ENCODE assay signal across 14 mouse cellular contexts in the genomic region with DNA sequence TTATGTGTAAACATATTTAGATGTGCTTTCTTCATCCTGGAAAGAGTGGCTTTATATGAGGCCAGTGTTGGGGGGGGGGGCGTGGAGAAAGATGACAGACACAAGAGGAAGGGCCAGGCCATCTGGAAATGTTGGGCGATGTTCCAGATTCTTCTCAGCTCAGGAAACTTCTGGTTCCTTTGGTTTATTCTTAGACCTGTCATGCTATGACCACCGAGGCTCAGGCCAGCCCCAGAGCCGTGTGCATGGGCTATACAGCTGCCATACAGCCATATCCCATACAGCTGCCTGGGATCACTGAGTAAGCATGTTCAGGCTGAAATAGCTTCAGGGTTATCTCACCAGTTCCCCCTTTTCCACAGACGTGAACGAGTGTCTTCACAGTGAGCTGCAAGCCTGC. TPM values are rescaled to one million over a fixed set of nuclear protein-coding genes. Genes with fewer than 3 reads are reported as not detected.
A peak's percentile ranks its signal among the peaks of the same experiment; 100 is the strongest.
DNase-seq lines count a peak whose midpoint lies in the region; ATAC-seq and TF ChIP-seq lines count a peak whose summit lies in the region.
"Had no signal": no experiment of that assay in that cellular context is flagged by ENCODE, and none has a peak within 500 bp of the region (broad histone marks: within the 10 kb centered on the region; RNA-seq: fewer than 3 reads in every experiment).

No protein-coding gene starts in this region.

- 50% methylated on average over 6 of the region's 6 CpGs for WGBS in heart, embryonic 12.5 days
- 69% methylated on average over 6 of the region's 6 CpGs for WGBS in limb, embryonic 13.5 days
- 87% methylated on average over 6 of the region's 6 CpGs for WGBS in limb, embryonic 10.5 days
- 53% methylated on average over 6 of the region's 6 CpGs for WGBS in kidney, postnatal 0 days

- ATAC-seq in heart, embryonic 12.5 days (ENCODE audit: insufficient number of reproducible peaks, low FRiP score) = peak; percentile 33; the same call in 1 of the 2 replicates
- peak; percentile 54; the same call in 1 of the 2 replicates for ATAC-seq in limb, embryonic 13.5 days (ENCODE audit: low FRiP score, low read depth)
- ATAC-seq in kidney, postnatal 0 days (replicated peaks; ENCODE audit: low FRiP score, low read depth) = no peak
- ATAC-seq in erythroblast, adult 5-6 weeks (replicated peaks; ENCODE audit: low FRiP score, poor library complexity, severe bottlenecking) = no peak

- peaks cover 3% of the 10 kb centered on the region; the same call in 1 of the 2 replicates for H3K9me3 ChIP-seq in heart, embryonic 12.5 days (replicated peaks)
- no peaks in the 10 kb centered on the region for H3K9me3 ChIP-seq in limb, embryonic 13.5 days
- no peaks in the 10 kb centered on the region for H3K9me3 ChIP-seq in limb, embryonic 10.5 days (replicated peaks)
- no peaks in the 10 kb centered on the region for H3K9me3 ChIP-seq in kidney, postnatal 0 days (replicated peaks; ENCODE audit: low read length)

- no peaks in the 10 kb centered on the region for H3K27me3 ChIP-seq in heart, embryonic 12.5 days (replicated peaks)
- H3K27me3 ChIP-seq in limb, embryonic 13.5 days = no peaks in the 10 kb centered on the region
- H3K27me3 ChIP-seq in limb, embryonic 10.5 days (ENCODE audit: low read depth, poor library complexity, severe bottlenecking) = no peaks in the 10 kb centered on the region
- H3K27me3 ChIP-seq in kidney, postnatal 0 days (ENCODE audit: insufficient read depth, low read length) = no peaks in the 10 kb centered on the region

- H3K4me2 ChIP-seq in heart, embryonic 12.5 days = no peak overlapping the region
- H3K4me2 ChIP-seq in limb, embryonic 13.5 days (replicated peaks) = no peak overlapping the region
- no peak overlapping the region for H3K4me2 ChIP-seq in kidney, postnatal 0 days (ENCODE audit: low read length)

- intact Hi-C loops in heart, postnatal 25 days (cut with DNase I) = no loop called here

- no peak for TF ChIP-seq CTCF in kidney, postnatal 0 days (IDR thresholded peaks at IDR 0.05; ENCODE audit: low read depth)

- no peak overlapping the region for H3K4me3 ChIP-seq in heart, embryonic 12.5 days
- no peak overlapping the region for H3K4me3 ChIP-seq in limb, embryonic 13.5 days
- H3K4me3 ChIP-seq in limb, embryonic 10.5 days = no peak overlapping the region
- no peak overlapping the region for H3K4me3 ChIP-seq in kidney, postnatal 0 days (replicated peaks; ENCODE audit: low read depth, low read length)

- DNase-seq in heart, postnatal 25 days (ENCODE audit: low spot score) = no peak
- no peak for DNase-seq in limb, embryonic 10.5 days (ENCODE audit: low spot score)
- DNase-seq in kidney, postnatal 0 days (ENCODE audit: low spot score) = peak; percentile 60
- peak; percentile 42 for DNase-seq in skeletal muscle tissue, adult 2 months (ENCODE audit: low read depth, low spot score)
- no peak for DNase-seq in thymus, postnatal 36 days
- DNase-seq: cerebellum, adult 18-20 months; gastrocnemius, postnatal 14 days; thymus, postnatal 25 days had no signal

- H3K4me1 ChIP-seq in heart, embryonic 12.5 days (replicated peaks) = peaks cover 16% of the 10 kb centered on the region
- peaks cover 15% of the 10 kb centered on the region for H3K4me1 ChIP-seq in limb, embryonic 13.5 days
- peaks cover 21% of the 10 kb centered on the region for H3K4me1 ChIP-seq in limb, embryonic 10.5 days
- peaks cover 4% of the 10 kb centered on the region; the same call in 1 of the 2 replicates for H3K4me1 ChIP-seq in kidney, postnatal 0 days (replicated peaks; ENCODE audit: insufficient read depth, low read length)

- H3K9ac ChIP-seq in heart, embryonic 12.5 days = no peak overlapping the region
- H3K9ac ChIP-seq in limb, embryonic 13.5 days = no peak overlapping the region
- no peak overlapping the region for H3K9ac ChIP-seq in kidney, postnatal 0 days (ENCODE audit: low read depth, low read length)

- no peak overlapping the region for H3K27ac ChIP-seq in heart, embryonic 12.5 days (ENCODE audit: poor library complexity, severe bottlenecking)
- H3K27ac ChIP-seq in limb, embryonic 13.5 days = no peak overlapping the region
- H3K27ac ChIP-seq in limb, embryonic 10.5 days = no peak overlapping the region; the same call in 1 of the 2 replicates
- H3K27ac ChIP-seq in kidney, postnatal 0 days = 0 out of 2 replicates have a peak overlapping the region, but pooled peaks have one; percentile 9
- H3K27ac ChIP-seq: macrophage had no signal

- H3K36me3 ChIP-seq in heart, embryonic 12.5 days = no peaks in the 10 kb centered on the region
- H3K36me3 ChIP-seq in limb, embryonic 13.5 days = no peaks in the 10 kb centered on the region
- no peaks in the 10 kb centered on the region for H3K36me3 ChIP-seq in limb, embryonic 10.5 days
- no peaks in the 10 kb centered on the region for H3K36me3 ChIP-seq in kidney, postnatal 0 days (ENCODE audit: insufficient read depth, low read length)

RNA-seq across cellular contexts. Expression of a gene that starts 18.9 kb away (rescaled TPM):
- not detected in 2 replicates for polyA plus RNA-seq in heart, embryonic 12.5 days (2016; fragmentation: Nextera tagmentation; extraction: Ambion mirVana)
- not detected for total RNA-seq in heart, postnatal 25 days (2021)
- polyA plus RNA-seq in limb, embryonic 13.5 days (2015; fragmentation: Nextera tagmentation; extraction: Ambion mirVana) = not detected in 2 replicates
- 0.09 and 0.24 TPM in 2 replicates for polyA plus RNA-seq in limb, embryonic 10.5 days (2016; fragmentation: Nextera tagmentation; extraction: Ambion mirVana)
- polyA plus RNA-seq in kidney, postnatal 0 days (2015; fragmentation: Nextera tagmentation; extraction: Ambion mirVana) = 0.09 and 0.17 TPM in 2 replicates
- total RNA-seq in erythroblast, adult 5-6 weeks (2015; ENCODE audit: low replicate concordance) = not detected in 2 replicates
- not detected in 2 replicates for total RNA-seq in erythroblast, adult 5-6 weeks (2017; ENCODE audit: low replicate concordance)
- polyA plus RNA-seq: large intestine, adult 2 months; macrophage; neural tube, embryonic 11.5 days had no signal

Comparison
In these comparisons a context has a peak if more than half of its experiments do, and no peak if none do; other contexts are left out.
1. ATAC-seq: peak in heart, embryonic 12.5 days (single experiment) and limb, embryonic 13.5 days (single experiment); none in kidney, postnatal 0 days (single experiment) and erythroblast, adult 5-6 weeks (single experiment).
2. DNase-seq: peak in kidney, postnatal 0 days (single experiment) and skeletal muscle tissue, adult 2 months (single experiment); none in heart, postnatal 25 days (single experiment), limb, embryonic 10.5 days (single experiment) and thymus, postnatal 36 days (0 of 2).